Mouse (Mus musculus) forebrain, embryonic 15.5 days (tissue): ENCODE data around the gene Grasp. TPM values are rescaled to one million over a fixed set of nuclear protein-coding genes. Genes with fewer than 3 reads are reported as not detected.

Experiments
- ATAC-seq: fragments of 200-750 bp; cut with Nextera tagmentation; replicated peaks from 2 replicates; pipeline ENCODE4 v1.8.0; 2017; ENCODE audit warnings: mild to moderate bottlenecking, moderate TSS enrichment, moderate library complexity
- H3K27ac ChIP-seq: fragments of 300-500 bp; sonication (generic); replicated peaks from 2 replicates; pipeline ENCODE4 v1.5.1; 2015; ENCODE audit warnings: mild to moderate bottlenecking, inconsistent platforms
- H3K27me3 ChIP-seq: fragments of 300-500 bp; sonication (generic); 2 replicates; pipeline ENCODE4 v1.6.1; 2015; ENCODE audit warnings: inconsistent platforms
- H3K36me3 ChIP-seq: fragments of 300-500 bp; sonication (generic); 2 replicates; pipeline ENCODE4 v1.6.1; 2015; ENCODE audit warnings: mild to moderate bottlenecking, inconsistent platforms
- H3K4me1 ChIP-seq: fragments of 300-500 bp; sonication (generic); 2 replicates; pipeline ENCODE4 v1.6.1; 2015; ENCODE audit warnings: inconsistent platforms
- H3K4me2 ChIP-seq: fragments of 300-500 bp; sonication (generic); replicated peaks from 2 replicates; pipeline ENCODE4 v1.6.1; 2015; ENCODE audit warnings: mild to moderate bottlenecking, inconsistent platforms
- H3K4me3 ChIP-seq: fragments of 300-500 bp; sonication (generic); 2 replicates; pipeline ENCODE4 v1.5.1; 2015; ENCODE audit warnings: mild to moderate bottlenecking, inconsistent platforms
- H3K9ac ChIP-seq: fragments of 300-500 bp; sonication (generic); replicated peaks from 2 replicates; pipeline ENCODE4 v1.6.1; 2015; ENCODE audit warnings: mild to moderate bottlenecking, inconsistent platforms
- H3K9me3 ChIP-seq: fragments of 300-500 bp; sonication (generic); 2 replicates; pipeline ENCODE4 v1.6.1; 2016; ENCODE audit warnings: inconsistent platforms
- WGBS: fragments of 180-500 bp; shearing (Covaris S2); methylation state at CpG from one replicate; pipeline ENCODE4 v1.1.7; 2015; ENCODE audit warnings: mixed read lengths; 5-methylcytosine and 5-hydroxymethylcytosine counted together
- polyA plus RNA-seq: library from polyadenylated mRNA; unstranded; fragments of >200 nt; fragmentation: Nextera tagmentation; extraction: Ambion mirVana; gene quantifications from 2 replicates; pipeline ENCODE4 v1.2.1, GENCODE M21; 2015

Grasp gene
- polyA plus RNA-seq, 1 experiment from 2014 or later = 1.7 TPM

GRCm38 (mm10) chr15:101184300-101184699 is 39.7 kb upstream of the Grasp start:
- ATAC-seq = no peak
- Histone ChIP-seq H3K4me1 (peaks cover 20% of the 10 kb centered on the region), H3K4me2 (no peak overlapping the region), H3K27ac (no peak overlapping the region), H3K9me3 (no peaks in the 10 kb centered on the region), H3K27me3 (no peaks in the 10 kb centered on the region), H3K4me3 (no peak overlapping the region), H3K36me3 (peaks cover 4% of the 10 kb centered on the region; the same call in 1 of the 2 replicates), H3K9ac (no peak overlapping the region)
- 96% methylated on average over 8 of the region's 8 CpGs for WGBS

- H3K27ac ChIP-seq = no peak overlapping the region
- 93% methylated on average over 3 of the region's 3 CpGs for WGBS
- H3K4me2 ChIP-seq = no peak overlapping the region
- no peak for ATAC-seq
- no peak overlapping the region for H3K4me3 ChIP-seq
- H3K36me3 ChIP-seq = peaks cover 4% of the 10 kb centered on the region; the same call in 1 of the 2 replicates
- H3K27me3 ChIP-seq = no peaks in the 10 kb centered on the region
- no peaks in the 10 kb centered on the region for H3K9me3 ChIP-seq
- peaks cover 17% of the 10 kb centered on the region for H3K4me1 ChIP-seq
- H3K9ac ChIP-seq = no peak overlapping the region
Measured at GRCm38 (mm10) chr15:101185549-101185948, 38.4 kb upstream of the Grasp start.

GRCm38 (mm10) chr15:101187907-101188306 is 36.1 kb upstream of the Grasp start:
- no peak overlapping the region for H3K4me2 ChIP-seq
- ATAC-seq = no peak
- 87% methylated on average over 5 of the region's 5 CpGs for WGBS
- peaks cover 4% of the 10 kb centered on the region; the same call in 1 of the 2 replicates for H3K36me3 ChIP-seq
- H3K27me3 ChIP-seq = no peaks in the 10 kb centered on the region
- peaks cover 29% of the 10 kb centered on the region for H3K4me1 ChIP-seq
- no peaks in the 10 kb centered on the region for H3K9me3 ChIP-seq
- no peak overlapping the region for H3K27ac ChIP-seq
- H3K4me3 ChIP-seq = no peak overlapping the region
- H3K9ac ChIP-seq = no peak overlapping the region

- H3K9ac ChIP-seq = no peak overlapping the region
- ATAC-seq = no peak
- 75% methylated on average over 10 of the region's 10 CpGs for WGBS
- H3K27me3 ChIP-seq = no peaks in the 10 kb centered on the region
- H3K36me3 ChIP-seq = peaks cover 13% of the 10 kb centered on the region
- H3K4me3 ChIP-seq = no peak overlapping the region
- H3K27ac ChIP-seq = no peak overlapping the region
- no peaks in the 10 kb centered on the region for H3K9me3 ChIP-seq
- peaks cover 28% of the 10 kb centered on the region for H3K4me1 ChIP-seq
- H3K4me2 ChIP-seq = no peak overlapping the region
Measured at GRCm38 (mm10) chr15:101189981-101190761, 33.8 kb upstream of the Grasp start.

GRCm38 (mm10) chr15:101190762-101191150 is 33.2 kb upstream of the Grasp start:
- no peak overlapping the region for H3K4me2 ChIP-seq
- H3K36me3 ChIP-seq = peaks cover 14% of the 10 kb centered on the region
- WGBS = 70% methylated on average over 5 of the region's 5 CpGs
- ATAC-seq = no peak
- no peak overlapping the region for H3K4me3 ChIP-seq
- no peaks in the 10 kb centered on the region for H3K9me3 ChIP-seq
- peaks cover 28% of the 10 kb centered on the region for H3K4me1 ChIP-seq
- H3K27me3 ChIP-seq = no peaks in the 10 kb centered on the region
- no peak overlapping the region for H3K27ac ChIP-seq
- H3K9ac ChIP-seq = no peak overlapping the region

GRCm38 (mm10) chr15:101191459-101192259 is 32.3 kb upstream of the Grasp start:
- peaks cover 28% of the 10 kb centered on the region for H3K4me1 ChIP-seq
- H3K4me2 ChIP-seq = no peak overlapping the region
- no peaks in the 10 kb centered on the region for H3K27me3 ChIP-seq
- 0 out of 2 replicates have a peak overlapping the region, but pooled peaks have one; percentile 17 for H3K27ac ChIP-seq
- H3K36me3 ChIP-seq = peaks cover 23% of the 10 kb centered on the region
- 5% methylated on average over 13 of the region's 13 CpGs for WGBS
- H3K9ac ChIP-seq = no peak overlapping the region
- ATAC-seq = peak; percentile 85
- no peaks in the 10 kb centered on the region for H3K9me3 ChIP-seq
- H3K4me3 ChIP-seq = no peak overlapping the region

- Histone ChIP-seq H3K4me3 (no peak overlapping the region), H3K9ac (no peak overlapping the region), H3K27ac (0 out of 2 replicates have a peak overlapping the region, but pooled peaks have one; percentile 17), H3K4me1 (peaks cover 28% of the 10 kb centered on the region), H3K9me3 (no peaks in the 10 kb centered on the region), H3K4me2 (no peak overlapping the region), H3K27me3 (no peaks in the 10 kb centered on the region), H3K36me3 (peaks cover 27% of the 10 kb centered on the region)
- ATAC-seq = no peak
- WGBS = 25% methylated on average over 7 of the region's 7 CpGs
Measured at GRCm38 (mm10) chr15:101192260-101192640, 31.7 kb upstream of the Grasp start.

GRCm38 (mm10) chr15:101192651-101193050 is 31.3 kb upstream of the Grasp start:
- Histone ChIP-seq H3K9ac (no peak overlapping the region), H3K4me3 (no peak overlapping the region), H3K27me3 (no peaks in the 10 kb centered on the region), H3K9me3 (no peaks in the 10 kb centered on the region), H3K36me3 (peaks cover 31% of the 10 kb centered on the region), H3K27ac (no peak overlapping the region), H3K4me1 (peaks cover 28% of the 10 kb centered on the region), H3K4me2 (no peak overlapping the region)
- 79% methylated on average over 7 of the region's 7 CpGs for WGBS
- no peak for ATAC-seq

GRCm38 (mm10) chr15:101193971-101194370 is 30.0 kb upstream of the Grasp start:
- Histone ChIP-seq H3K9ac (no peak overlapping the region), H3K4me1 (peaks cover 28% of the 10 kb centered on the region), H3K4me2 (no peak overlapping the region), H3K4me3 (no peak overlapping the region), H3K27ac (no peak overlapping the region), H3K36me3 (peaks cover 36% of the 10 kb centered on the region), H3K27me3 (no peaks in the 10 kb centered on the region), H3K9me3 (no peaks in the 10 kb centered on the region)
- ATAC-seq = no peak
- WGBS = 99% methylated on average over 6 of the region's 6 CpGs

GRCm38 (mm10) chr15:101194951-101195823 is 28.8 kb upstream of the Grasp start:
- ATAC-seq = no peak
- Histone ChIP-seq H3K9me3 (no peaks in the 10 kb centered on the region), H3K4me1 (peaks cover 28% of the 10 kb centered on the region)

GRCm38 (mm10) chr15:101196079-101196795 is 27.8 kb upstream of the Grasp start:
- peaks cover 18% of the 10 kb centered on the region for H3K4me1 ChIP-seq

More at GRCm38 (mm10) chr15:101194951-101195823, 28.8 kb upstream of the Grasp start:
- H3K27me3 ChIP-seq = no peaks in the 10 kb centered on the region
- no peak overlapping the region for H3K27ac ChIP-seq
- no peak overlapping the region for H3K9ac ChIP-seq
- H3K4me3 ChIP-seq = no peak overlapping the region
- H3K36me3 ChIP-seq = peaks cover 44% of the 10 kb centered on the region
- H3K4me2 ChIP-seq = no peak overlapping the region
- 93% methylated on average over 16 of the region's 16 CpGs for WGBS

More at GRCm38 (mm10) chr15:101196079-101196795, 27.8 kb upstream of the Grasp start:
- no peak overlapping the region for H3K27ac ChIP-seq
- ATAC-seq = no peak
- no peak overlapping the region for H3K4me3 ChIP-seq
- no peaks in the 10 kb centered on the region for H3K27me3 ChIP-seq
- H3K36me3 ChIP-seq = peaks cover 55% of the 10 kb centered on the region
- WGBS = 93% methylated on average over 8 of the region's 8 CpGs
- H3K9ac ChIP-seq = no peak overlapping the region
- no peak overlapping the region for H3K4me2 ChIP-seq
- H3K9me3 ChIP-seq = no peaks in the 10 kb centered on the region
